Mouse (Mus musculus): ENCODE measurements around the gene St3gal5.

- no peak for TF ChIP-seq CTCF (IDR thresholded peaks at IDR 0.05; ENCODE audit: low read depth, low read length)
- TF ChIP-seq POLR2A (IDR thresholded peaks at IDR 0.05; ENCODE audit: insufficient read depth, low read length), result no peak
- no peak for TF ChIP-seq EP300 (IDR thresholded peaks at IDR 0.05; ENCODE audit: insufficient read depth, low read depth, low read length)
These were observed 31.4 kb upstream of the St3gal5 start for GRCm38 (mm10) chr6:72065988-72066387.
